Mouse (Mus musculus): ENCODE results near the gene Cfap77. TPM values are rescaled to one million over a fixed set of nuclear protein-coding genes. Genes with fewer than 3 reads are reported as not detected.

The Cfap77 gene
- polyA plus RNA-seq, 1 experiment from 2014 or later, result 0.40 TPM

DNA sequence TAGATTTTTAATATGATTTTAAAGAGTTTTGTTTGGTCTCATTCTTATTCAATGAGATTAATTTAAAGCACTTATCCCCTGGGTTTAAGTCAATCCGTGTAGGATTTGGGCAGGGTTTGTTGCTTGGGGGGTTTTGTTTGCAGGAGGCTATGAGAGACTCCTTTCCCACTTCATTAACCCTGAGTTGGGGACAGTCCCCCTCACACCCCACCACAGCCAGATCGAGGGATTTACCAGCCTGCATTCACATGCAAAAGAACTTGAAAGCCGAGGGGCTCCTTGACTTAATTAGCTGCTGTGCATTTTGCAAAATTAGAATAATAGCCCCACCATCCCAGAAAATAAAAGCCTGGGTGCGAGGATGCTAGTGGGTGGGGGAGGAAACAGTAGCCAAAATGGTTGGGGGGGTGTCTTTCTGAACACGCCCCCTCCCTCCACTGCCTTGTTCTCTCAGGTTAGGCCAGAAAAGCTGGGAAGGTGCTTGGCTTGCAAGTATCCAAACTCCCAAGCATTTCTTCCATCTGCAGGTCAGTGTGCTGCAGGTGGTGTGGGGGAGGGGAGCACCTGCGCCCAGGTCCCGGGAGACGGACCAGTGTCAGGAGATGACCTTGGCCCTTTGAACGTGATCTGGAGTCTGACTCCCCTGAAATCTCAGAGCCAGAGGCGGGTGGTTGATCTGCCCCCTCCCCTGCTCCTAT lies 147.0 kb downstream of the Cfap77 start:
- Histone ChIP-seq H3K27ac (no peak overlapping the region), H3K9me3 (replicated peaks) (no peaks in the 10 kb centered on the region), H3K27me3 (peaks cover 100% of the 10 kb centered on the region), H3K36me3 (peaks cover 17% of the 10 kb centered on the region; the same call in 1 of the 2 replicates), H3K4me2 (replicated peaks) (peak overlapping the region; percentile 44), H3K9ac (peak overlapping the region; percentile 43), H3K4me3 (peak overlapping the region; percentile 15), H3K4me1 (peaks cover 40% of the 10 kb centered on the region)
- no peak; the same call in 1 of the 2 replicates for ATAC-seq (ENCODE audit: low FRiP score)
- 1% methylated on average over 10 of the region's 10 CpGs for WGBS

DNA sequence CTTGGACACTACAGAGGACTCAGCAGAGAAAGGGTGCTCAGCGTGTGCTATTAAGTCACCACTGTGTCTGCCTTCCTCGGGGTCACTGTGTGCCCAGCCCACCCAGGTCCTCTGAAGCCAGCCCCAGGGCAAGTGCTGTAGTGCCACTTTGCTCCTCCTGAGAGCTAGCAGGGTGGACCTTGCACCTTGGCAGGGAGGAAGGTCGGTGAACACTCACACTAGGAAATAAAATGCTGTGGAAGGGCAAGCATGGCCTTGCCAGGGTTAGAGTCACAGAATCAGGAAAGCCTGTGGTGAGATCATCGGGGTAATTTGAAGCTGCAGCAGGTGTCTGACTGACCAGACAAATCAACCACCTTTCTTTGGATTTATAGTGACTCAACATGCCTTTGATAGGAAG lies 149.3 kb downstream of the Cfap77 start:
- H3K4me2 ChIP-seq (replicated peaks), result no peak overlapping the region
- H3K9me3 ChIP-seq (replicated peaks), result no peaks in the 10 kb centered on the region
- H3K4me1 ChIP-seq, result peaks cover 24% of the 10 kb centered on the region
- WGBS, result 32% methylated on average over 4 of the region's 4 CpGs
- ATAC-seq (ENCODE audit: low FRiP score), result no peak
- no peak overlapping the region for H3K9ac ChIP-seq
- peaks cover 98% of the 10 kb centered on the region for H3K27me3 ChIP-seq
- H3K36me3 ChIP-seq, result peaks cover 23% of the 10 kb centered on the region; the same call in 1 of the 2 replicates
- H3K4me3 ChIP-seq, result no peak overlapping the region
- H3K27ac ChIP-seq, result no peak overlapping the region

DNA sequence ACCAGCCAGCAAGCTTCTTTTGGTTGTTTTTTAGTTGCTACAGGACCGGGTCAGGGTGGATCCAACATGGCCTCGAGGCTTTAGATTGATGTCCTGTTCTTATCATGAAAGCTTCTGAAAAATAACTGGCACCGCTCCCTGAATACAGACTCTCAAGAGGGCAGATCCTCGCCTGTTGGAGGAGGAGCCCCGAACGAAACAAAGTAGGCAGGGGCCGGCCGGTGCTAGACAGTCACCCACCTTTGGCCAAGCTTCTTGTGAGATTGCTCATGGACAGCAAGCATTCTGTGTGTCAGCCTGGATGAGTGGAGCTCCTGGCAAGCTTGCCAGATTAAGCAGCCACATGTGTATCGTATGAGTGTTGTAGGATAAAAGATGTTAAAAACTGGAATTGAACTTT lies 150.1 kb downstream of the Cfap77 start:
- Histone ChIP-seq H3K27ac (no peak overlapping the region), H3K4me3 (no peak overlapping the region), H3K9me3 (replicated peaks) (no peaks in the 10 kb centered on the region), H3K9ac (no peak overlapping the region), H3K36me3 (peaks cover 31% of the 10 kb centered on the region; the same call in 1 of the 2 replicates), H3K4me1 (peaks cover 24% of the 10 kb centered on the region), H3K4me2 (replicated peaks) (no peak overlapping the region), H3K27me3 (peaks cover 97% of the 10 kb centered on the region)
- no peak for ATAC-seq (ENCODE audit: low FRiP score)
- WGBS, result 64% methylated on average over 9 of the region's 9 CpGs

DNA sequence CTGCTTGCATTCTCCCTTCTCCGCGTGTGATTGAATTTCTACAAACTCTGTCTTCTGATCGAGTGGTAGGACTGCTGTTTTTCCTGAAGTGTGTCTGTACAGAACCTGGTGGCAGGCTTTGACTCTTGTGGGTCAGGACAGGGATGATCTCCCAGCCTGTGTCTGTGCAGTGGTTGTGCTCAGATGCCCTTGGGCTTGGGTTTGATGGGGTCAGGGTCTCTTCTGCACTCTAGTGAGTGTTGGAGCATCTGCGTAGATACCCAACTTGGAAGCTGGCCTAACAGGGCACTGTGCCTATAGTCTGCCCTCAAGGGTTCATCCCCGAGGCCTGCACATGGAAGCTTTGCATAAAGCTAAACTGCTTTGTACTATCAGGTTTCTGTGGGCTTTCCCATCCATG lies 151.0 kb downstream of the Cfap77 start:
- ATAC-seq (ENCODE audit: low FRiP score), result no peak
- peaks cover 17% of the 10 kb centered on the region for H3K4me1 ChIP-seq
- peaks cover 90% of the 10 kb centered on the region for H3K27me3 ChIP-seq
- 87% methylated on average over 5 of the region's 5 CpGs for WGBS
- H3K36me3 ChIP-seq, result peaks cover 35% of the 10 kb centered on the region; the same call in 1 of the 2 replicates
- H3K4me2 ChIP-seq (replicated peaks), result no peak overlapping the region
- no peak overlapping the region for H3K27ac ChIP-seq
- H3K4me3 ChIP-seq, result no peak overlapping the region
- no peaks in the 10 kb centered on the region for H3K9me3 ChIP-seq (replicated peaks)
- H3K9ac ChIP-seq, result no peak overlapping the region

DNA sequence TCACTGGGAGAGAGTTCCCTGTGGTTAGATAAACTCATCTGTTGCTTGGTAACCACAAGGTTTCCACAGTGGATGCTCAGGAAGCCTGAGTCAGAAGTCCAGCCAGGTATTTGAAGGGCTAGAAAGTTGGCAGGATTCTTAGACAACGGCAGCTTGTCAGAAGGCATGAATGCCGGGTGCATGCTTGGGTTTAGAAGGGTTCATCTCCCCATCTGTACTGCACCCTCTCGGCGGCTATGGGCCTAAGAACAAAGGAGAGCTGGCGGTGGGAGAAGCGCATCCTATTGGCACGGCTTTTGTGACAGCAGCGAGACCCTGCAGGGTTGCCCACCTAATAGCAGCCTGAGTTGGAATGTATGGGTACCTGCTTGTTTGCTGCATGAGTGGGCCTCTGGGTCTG lies 152.6 kb downstream of the Cfap77 start:
- H3K4me2 ChIP-seq (replicated peaks), result no peak overlapping the region
- no peak for ATAC-seq (ENCODE audit: low FRiP score)
- 86% methylated on average over 8 of the region's 8 CpGs for WGBS
- no peak overlapping the region for H3K9ac ChIP-seq
- H3K9me3 ChIP-seq (replicated peaks), result no peaks in the 10 kb centered on the region
- H3K4me1 ChIP-seq, result peaks cover 2% of the 10 kb centered on the region; the same call in 1 of the 2 replicates
- no peak overlapping the region for H3K4me3 ChIP-seq
- H3K27ac ChIP-seq, result no peak overlapping the region
- H3K27me3 ChIP-seq, result peaks cover 74% of the 10 kb centered on the region
- H3K36me3 ChIP-seq, result peaks cover 48% of the 10 kb centered on the region

DNA sequence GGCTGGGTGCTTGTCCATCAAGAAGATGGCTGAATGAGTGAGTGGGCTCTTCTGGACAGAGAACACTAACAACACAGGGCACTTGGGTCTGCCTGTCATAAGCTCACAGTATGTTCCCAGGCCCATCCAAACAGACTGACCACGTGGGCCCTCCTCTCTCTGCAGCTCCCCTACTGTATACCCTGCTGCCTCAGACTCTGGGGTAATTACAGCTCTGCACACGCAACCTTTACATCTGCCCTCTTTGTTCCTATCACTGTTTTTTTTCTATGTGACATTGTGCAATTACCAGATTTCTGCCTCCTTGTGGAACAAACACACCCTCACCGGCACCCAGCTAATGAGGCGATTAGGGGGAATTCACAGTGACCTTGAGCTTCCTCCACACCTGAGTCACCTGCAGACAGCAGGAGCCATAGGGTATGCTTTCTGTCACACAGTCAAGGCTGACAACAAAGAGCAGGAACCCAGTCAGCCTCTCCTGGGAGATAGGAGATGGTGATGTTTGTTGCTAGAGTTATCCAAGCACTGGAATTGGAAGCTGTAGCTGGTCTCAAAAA lies 157.4 kb downstream of the Cfap77 start:
- no peak for ATAC-seq (ENCODE audit: low FRiP score)
- no peaks in the 10 kb centered on the region for H3K9me3 ChIP-seq (replicated peaks)
- no peak overlapping the region for H3K4me2 ChIP-seq (replicated peaks)
- H3K27ac ChIP-seq, result no peak overlapping the region
- H3K36me3 ChIP-seq, result peaks cover 57% of the 10 kb centered on the region
- H3K9ac ChIP-seq, result no peak overlapping the region
- 0 out of 2 replicates have a peak, but pooled peaks cover 6% of the 10 kb centered on the region for H3K4me1 ChIP-seq
- H3K27me3 ChIP-seq, result peaks cover 26% of the 10 kb centered on the region
- 82% methylated on average over 4 of the region's 4 CpGs for WGBS
- no peak overlapping the region for H3K4me3 ChIP-seq

DNA sequence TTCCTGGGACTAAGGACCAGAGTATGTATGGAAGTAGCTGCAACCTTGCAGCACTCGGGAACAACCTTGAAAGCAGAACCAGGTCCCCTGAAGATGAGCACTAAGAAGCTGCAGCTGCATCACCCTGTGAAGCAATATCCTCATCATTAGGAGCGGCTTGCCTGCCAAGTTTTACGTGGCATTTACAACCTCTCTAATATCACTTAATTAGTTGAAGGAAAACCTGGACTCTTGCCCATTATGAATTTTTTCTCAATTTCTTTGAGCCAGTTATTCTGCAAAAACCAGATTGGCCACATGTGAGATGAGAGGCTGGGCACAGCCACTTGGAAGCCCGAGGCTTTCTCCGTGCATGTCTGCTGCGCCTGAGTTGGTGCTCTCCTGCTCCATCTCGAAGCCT lies 159.0 kb downstream of the Cfap77 start:
- no peak overlapping the region for H3K27ac ChIP-seq
- H3K9ac ChIP-seq, result no peak overlapping the region
- 97% methylated on average over 7 of the region's 7 CpGs for WGBS
- H3K4me1 ChIP-seq, result 0 out of 2 replicates have a peak, but pooled peaks cover 6% of the 10 kb centered on the region
- H3K36me3 ChIP-seq, result peaks cover 59% of the 10 kb centered on the region
- no peaks in the 10 kb centered on the region for H3K9me3 ChIP-seq (replicated peaks)
- peaks cover 13% of the 10 kb centered on the region for H3K27me3 ChIP-seq
- ATAC-seq (ENCODE audit: low FRiP score), result no peak
- H3K4me2 ChIP-seq (replicated peaks), result no peak overlapping the region
- no peak overlapping the region for H3K4me3 ChIP-seq

DNA sequence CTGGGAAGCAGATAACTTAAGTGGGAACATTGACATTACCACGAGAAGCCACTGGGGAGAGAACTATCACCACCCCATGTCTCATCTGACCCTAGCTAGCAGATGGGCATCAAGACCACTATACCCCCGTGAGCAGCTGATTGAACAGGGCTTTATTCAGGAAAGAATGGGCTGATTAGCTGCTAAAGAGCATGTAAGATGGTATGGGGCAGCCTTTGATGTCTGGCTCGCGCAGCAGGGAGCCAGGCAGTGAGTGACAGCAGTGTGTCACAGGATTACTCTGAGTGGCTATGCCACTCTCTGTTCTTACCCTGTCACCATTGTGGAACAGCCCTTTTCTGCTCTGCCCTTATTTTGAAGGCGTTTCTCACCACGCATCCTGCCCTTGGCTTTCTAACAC lies 161.3 kb downstream of the Cfap77 start:
- peaks cover 61% of the 10 kb centered on the region for H3K36me3 ChIP-seq
- WGBS, result 55% methylated on average over 6 of the region's 6 CpGs
- H3K9me3 ChIP-seq (replicated peaks), result no peaks in the 10 kb centered on the region
- no peak overlapping the region for H3K4me3 ChIP-seq
- no peak overlapping the region for H3K27ac ChIP-seq
- ATAC-seq (ENCODE audit: low FRiP score), result no peak
- H3K9ac ChIP-seq, result no peak overlapping the region
- 0 out of 2 replicates have a peak, but pooled peaks cover 6% of the 10 kb centered on the region for H3K4me1 ChIP-seq
- no peak overlapping the region for H3K4me2 ChIP-seq (replicated peaks)
- H3K27me3 ChIP-seq, result no peaks in the 10 kb centered on the region

DNA sequence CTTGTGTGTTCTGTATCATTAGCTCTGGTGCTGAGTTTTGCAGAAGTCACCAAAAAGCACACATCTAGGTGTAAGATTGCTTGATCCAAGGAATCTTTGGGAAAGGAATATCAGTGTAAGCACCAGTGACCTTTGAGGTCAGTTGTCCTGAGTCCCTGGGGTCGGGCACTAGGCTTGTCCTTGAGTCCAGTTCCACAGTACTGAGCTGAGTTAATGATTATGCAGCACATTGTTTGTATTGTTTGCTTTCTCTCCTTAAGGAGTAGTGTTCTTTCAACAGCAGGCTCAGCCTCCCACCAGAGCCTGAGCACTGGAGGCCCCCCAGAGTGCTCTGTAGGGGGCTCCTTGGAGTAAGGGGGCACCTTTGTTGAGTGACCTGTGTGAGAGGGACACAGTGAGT lies 162.1 kb downstream of the Cfap77 start:
- Histone ChIP-seq H3K9me3 (replicated peaks) (no peaks in the 10 kb centered on the region), H3K4me3 (no peak overlapping the region), H3K36me3 (peaks cover 58% of the 10 kb centered on the region), H3K4me2 (replicated peaks) (no peak overlapping the region), H3K27me3 (no peaks in the 10 kb centered on the region), H3K4me1 (0 out of 2 replicates have a peak, but pooled peaks cover 6% of the 10 kb centered on the region), H3K27ac (no peak overlapping the region), H3K9ac (no peak overlapping the region)
- WGBS, result 29% methylated on average over 1 of the region's 1 CpGs
- ATAC-seq (ENCODE audit: low FRiP score), result no peak

DNA sequence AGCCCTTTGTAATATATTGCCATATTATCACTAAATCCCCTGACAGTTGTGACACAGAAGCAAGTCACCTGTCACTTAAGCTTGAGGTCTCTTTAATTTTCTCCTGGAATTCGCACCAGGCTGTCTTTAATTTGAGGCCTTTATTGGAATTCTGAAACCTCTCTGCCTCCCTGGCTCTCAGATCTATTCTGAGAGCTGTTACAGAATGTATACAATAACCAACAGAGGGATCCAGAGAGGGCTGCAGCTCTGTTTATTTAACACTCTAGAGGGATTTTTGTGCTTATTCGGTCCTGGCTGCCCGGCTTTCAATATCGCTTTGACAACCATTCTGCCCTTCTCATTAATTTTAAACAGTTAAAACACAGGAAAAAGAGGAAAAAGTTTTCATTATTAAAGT lies 170.0 kb downstream of the Cfap77 start:
- Histone ChIP-seq H3K4me3 (no peak overlapping the region), H3K27ac (no peak overlapping the region), H3K36me3 (peaks cover 47% of the 10 kb centered on the region), H3K9me3 (replicated peaks) (no peaks in the 10 kb centered on the region), H3K4me2 (replicated peaks) (no peak overlapping the region), H3K9ac (no peak overlapping the region), H3K4me1 (0 out of 2 replicates have a peak, but pooled peaks cover 2% of the 10 kb centered on the region), H3K27me3 (no peaks in the 10 kb centered on the region)
- 68% methylated on average over 4 of the region's 4 CpGs for WGBS
- no peak for ATAC-seq (ENCODE audit: low FRiP score)

DNA sequence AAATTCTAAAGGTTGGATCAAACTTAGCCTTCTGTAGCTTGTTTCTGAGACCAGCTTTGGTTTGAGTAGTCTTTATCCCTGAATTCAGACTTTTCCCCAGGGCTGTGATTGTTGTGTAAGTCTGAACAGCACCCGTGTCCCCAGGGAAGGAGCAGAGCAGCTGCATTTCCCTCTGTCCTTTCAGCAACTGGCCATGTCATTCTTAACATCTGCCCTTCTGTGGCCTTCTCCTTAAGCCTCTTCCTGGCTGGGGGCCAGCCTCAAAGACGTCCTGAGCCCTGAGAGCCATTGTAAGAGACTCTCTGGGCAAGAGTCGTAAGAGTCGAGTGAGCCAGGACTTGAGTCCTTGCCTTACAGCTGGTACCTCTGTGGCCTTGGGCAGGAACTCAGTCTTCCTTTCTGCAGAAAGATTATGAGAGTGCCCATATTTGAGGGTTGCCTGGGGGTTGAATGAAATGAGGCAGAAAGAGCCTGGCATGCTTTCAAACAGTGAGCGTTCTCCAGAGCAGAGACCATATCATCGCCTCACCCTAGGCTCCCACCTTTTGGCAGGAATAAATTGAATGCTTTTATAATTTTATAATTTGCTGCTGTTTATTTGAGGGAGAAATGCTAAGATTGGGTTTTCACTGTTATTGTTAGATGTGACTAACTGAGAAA lies 171.9 kb downstream of the Cfap77 start:
- peaks cover 41% of the 10 kb centered on the region for H3K36me3 ChIP-seq
- no peak overlapping the region for H3K9ac ChIP-seq
- H3K4me3 ChIP-seq, result no peak overlapping the region
- H3K27me3 ChIP-seq, result no peaks in the 10 kb centered on the region
- WGBS, result 77% methylated on average over 6 of the region's 6 CpGs
- H3K27ac ChIP-seq, result no peak overlapping the region
- no peak overlapping the region for H3K4me2 ChIP-seq (replicated peaks)
- 0 out of 2 replicates have a peak, but pooled peaks cover 2% of the 10 kb centered on the region for H3K4me1 ChIP-seq
- ATAC-seq (ENCODE audit: low FRiP score), result no peak
- no peaks in the 10 kb centered on the region for H3K9me3 ChIP-seq (replicated peaks)

DNA sequence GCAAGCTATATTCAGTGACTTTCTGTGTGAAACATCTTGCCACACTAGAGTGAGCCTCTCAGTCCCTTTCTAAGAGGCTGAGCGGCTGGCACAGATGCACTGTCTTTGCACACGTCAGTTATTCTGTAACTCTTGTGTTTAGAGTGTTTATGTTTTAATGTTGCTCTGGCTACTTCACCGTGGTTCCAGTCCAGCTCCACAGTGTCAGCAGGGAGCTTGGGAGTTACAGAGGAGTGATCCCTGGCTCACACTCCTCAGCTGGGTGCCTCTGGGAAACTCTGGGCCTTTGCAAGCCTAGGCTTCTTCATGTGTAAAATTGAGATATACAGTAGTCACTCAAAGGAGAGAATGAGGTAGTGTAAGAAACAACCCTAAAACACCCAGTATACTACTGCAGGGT lies 172.8 kb downstream of the Cfap77 start:
- 87% methylated on average over 3 of the region's 3 CpGs for WGBS
- Histone ChIP-seq H3K27ac (no peak overlapping the region), H3K9me3 (replicated peaks) (no peaks in the 10 kb centered on the region), H3K9ac (no peak overlapping the region), H3K4me1 (0 out of 2 replicates have a peak, but pooled peaks cover 2% of the 10 kb centered on the region), H3K27me3 (no peaks in the 10 kb centered on the region), H3K36me3 (peaks cover 48% of the 10 kb centered on the region), H3K4me2 (replicated peaks) (no peak overlapping the region), H3K4me3 (no peak overlapping the region)
- ATAC-seq (ENCODE audit: low FRiP score), result no peak
